Mouse (Mus musculus): ENCODE results near the gene Pcca. TPM values are rescaled to one million over a fixed set of nuclear protein-coding genes. Genes with fewer than 3 reads are reported as not detected.

Pcca gene
- polyA plus RNA-seq, 1 experiment from 2014 or later, result 28.4 TPM

DNA sequence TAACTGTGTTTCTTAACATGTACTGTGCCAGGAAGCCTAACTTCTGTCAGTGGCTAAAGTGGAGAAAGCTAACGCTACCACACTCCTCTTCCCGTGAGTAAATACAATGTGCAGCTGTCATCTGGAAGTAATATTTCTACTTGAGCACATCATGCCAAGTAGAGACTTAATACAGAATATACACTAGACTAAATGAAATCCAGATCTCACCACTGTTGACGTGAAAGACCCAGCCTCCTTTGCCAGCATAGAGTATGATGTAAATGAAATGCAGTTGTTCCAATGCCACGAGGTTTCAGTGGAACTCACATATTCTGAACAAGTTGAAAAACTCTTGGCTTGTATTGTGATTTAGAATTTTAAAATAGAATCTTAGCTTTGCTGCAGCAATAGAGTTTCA lies 73.3 kb downstream of the Pcca start:
- no peak for ATAC-seq (ENCODE audit: insufficient number of reproducible peaks, low FRiP score)
- H3K4me2 ChIP-seq, result no peak overlapping the region
- WGBS, result 86% methylated on average over 4 of the region's 4 CpGs

DNA sequence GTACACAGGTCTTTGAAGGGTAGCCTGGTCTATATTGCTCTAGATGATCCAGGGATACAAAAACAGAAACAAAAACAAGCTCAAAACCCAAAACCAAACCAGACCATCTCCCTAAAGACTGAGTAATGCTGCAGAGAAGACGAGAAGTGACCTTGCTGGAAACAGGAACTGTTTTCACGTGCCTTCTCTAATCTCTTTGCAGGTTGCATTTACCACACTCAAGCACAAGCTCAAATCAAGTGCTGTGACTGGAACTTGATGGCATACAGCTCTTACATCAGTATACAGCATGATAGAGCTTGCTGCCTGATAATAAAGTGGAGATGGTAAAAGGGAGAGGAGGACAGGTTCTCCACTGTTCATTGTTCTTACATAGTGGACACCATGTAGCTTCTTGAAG lies 74.2 kb downstream of the Pcca start:
- H3K4me1 ChIP-seq (replicated peaks), result 0 out of 2 replicates have a peak, but pooled peaks cover 8% of the 10 kb centered on the region
- no peak overlapping the region for H3K4me3 ChIP-seq
- H3K36me3 ChIP-seq, result no peaks in the 10 kb centered on the region
- no peak for ATAC-seq (ENCODE audit: insufficient number of reproducible peaks, low FRiP score)
- no peaks in the 10 kb centered on the region for H3K9me3 ChIP-seq (replicated peaks)
- H3K4me2 ChIP-seq, result no peak overlapping the region
- no peak overlapping the region for H3K9ac ChIP-seq
- no peak overlapping the region for H3K27ac ChIP-seq (ENCODE audit: poor library complexity, severe bottlenecking)
- 59% methylated on average over 2 of the region's 2 CpGs for WGBS
- no peaks in the 10 kb centered on the region for H3K27me3 ChIP-seq (replicated peaks)

More for the DNA sequence above, 73.3 kb downstream of the Pcca start:
- Histone ChIP-seq H3K9ac (no peak overlapping the region), H3K4me1 (replicated peaks) (0 out of 2 replicates have a peak, but pooled peaks cover 8% of the 10 kb centered on the region), H3K9me3 (replicated peaks) (no peaks in the 10 kb centered on the region), H3K27ac (ENCODE audit: poor library complexity, severe bottlenecking) (no peak overlapping the region), H3K4me3 (no peak overlapping the region), H3K36me3 (no peaks in the 10 kb centered on the region), H3K27me3 (replicated peaks) (no peaks in the 10 kb centered on the region)

DNA sequence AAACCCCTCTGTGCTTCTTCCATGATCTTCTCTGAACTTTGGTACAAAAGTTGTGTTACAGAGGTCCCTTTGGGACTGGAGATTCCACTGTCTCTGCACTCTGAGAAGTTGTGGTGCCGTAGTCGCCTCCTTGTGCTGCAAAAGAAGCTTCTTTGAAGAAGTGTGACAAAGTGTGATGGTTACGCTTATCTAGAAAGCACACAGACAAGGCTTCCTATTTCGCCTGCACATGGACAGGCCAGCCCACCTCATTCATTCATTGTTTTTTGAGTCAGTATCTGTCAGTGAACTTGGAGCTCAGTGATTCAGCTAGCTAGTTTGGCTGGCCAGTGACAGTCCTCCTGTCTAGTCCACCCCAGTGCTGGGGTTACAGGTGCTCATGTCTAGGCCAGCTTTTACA lies 76.9 kb downstream of the Pcca start:
- 70% methylated on average over 4 of the region's 4 CpGs for WGBS
- Histone ChIP-seq H3K27ac (ENCODE audit: poor library complexity, severe bottlenecking) (no peak overlapping the region), H3K9ac (no peak overlapping the region), H3K4me3 (no peak overlapping the region), H3K36me3 (no peaks in the 10 kb centered on the region), H3K9me3 (replicated peaks) (no peaks in the 10 kb centered on the region), H3K27me3 (replicated peaks) (no peaks in the 10 kb centered on the region), H3K4me2 (no peak overlapping the region), H3K4me1 (replicated peaks) (0 out of 2 replicates have a peak, but pooled peaks cover 5% of the 10 kb centered on the region)
- ATAC-seq (ENCODE audit: insufficient number of reproducible peaks, low FRiP score), result no peak

DNA sequence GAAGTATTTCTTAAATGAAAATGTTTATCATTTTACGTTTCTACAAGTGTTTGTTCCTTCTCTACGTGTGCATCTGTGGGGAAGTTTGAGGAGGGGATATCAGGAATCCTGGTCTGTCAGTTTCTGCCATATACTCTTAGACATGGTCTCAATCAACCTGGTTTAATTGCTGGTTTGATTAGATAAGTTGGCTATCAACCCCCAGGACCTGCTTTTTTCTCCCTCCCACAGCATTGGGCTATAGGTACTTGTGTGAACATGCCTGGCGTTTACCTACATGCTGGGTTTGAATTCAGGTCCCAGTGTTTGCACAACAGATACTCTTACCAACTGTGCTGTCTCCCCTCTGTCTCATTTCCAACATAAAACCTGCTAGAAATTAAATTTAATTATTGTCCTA lies 78.2 kb downstream of the Pcca start:
- no peak overlapping the region for H3K27ac ChIP-seq (ENCODE audit: poor library complexity, severe bottlenecking)
- no peak overlapping the region for H3K4me3 ChIP-seq
- H3K9me3 ChIP-seq (replicated peaks), result no peaks in the 10 kb centered on the region
- H3K9ac ChIP-seq, result no peak overlapping the region
- 80% methylated on average over 3 of the region's 3 CpGs for WGBS
- H3K27me3 ChIP-seq (replicated peaks), result no peaks in the 10 kb centered on the region
- no peaks in the 10 kb centered on the region for H3K36me3 ChIP-seq
- 0 out of 2 replicates have a peak, but pooled peaks cover 5% of the 10 kb centered on the region for H3K4me1 ChIP-seq (replicated peaks)
- ATAC-seq (ENCODE audit: insufficient number of reproducible peaks, low FRiP score), result no peak
- no peak overlapping the region for H3K4me2 ChIP-seq

DNA sequence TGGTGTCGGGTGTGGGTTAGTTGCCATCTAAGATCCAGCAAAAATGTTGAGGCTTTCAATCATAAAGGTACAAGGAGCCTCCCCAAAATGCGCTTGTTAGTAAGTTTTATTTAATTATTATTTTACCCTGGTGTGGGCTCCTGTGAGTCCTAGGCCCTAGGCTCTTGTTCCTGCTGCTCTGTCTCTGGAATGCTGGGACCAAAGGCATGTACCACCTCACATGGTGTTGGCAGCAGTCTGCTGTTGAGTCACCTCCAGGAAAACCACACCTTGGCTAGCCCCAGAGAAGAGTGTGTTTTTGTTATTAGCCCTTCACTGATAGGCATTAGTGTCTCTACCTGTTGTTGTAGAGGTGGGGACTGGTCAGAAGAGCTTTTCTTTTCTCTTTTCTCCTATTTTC lies 83.5 kb downstream of the Pcca start:
- no peak for ATAC-seq (ENCODE audit: insufficient number of reproducible peaks, low FRiP score)
- H3K4me3 ChIP-seq, result no peak overlapping the region
- H3K27ac ChIP-seq (ENCODE audit: poor library complexity, severe bottlenecking), result no peak overlapping the region
- H3K4me2 ChIP-seq, result no peak overlapping the region
- no peaks in the 10 kb centered on the region for H3K36me3 ChIP-seq
- no peaks in the 10 kb centered on the region for H3K27me3 ChIP-seq (replicated peaks)
- H3K9me3 ChIP-seq (replicated peaks), result no peaks in the 10 kb centered on the region
- 86% methylated on average over 2 of the region's 2 CpGs for WGBS
- no peak overlapping the region for H3K9ac ChIP-seq
- H3K4me1 ChIP-seq (replicated peaks), result no peaks in the 10 kb centered on the region

DNA sequence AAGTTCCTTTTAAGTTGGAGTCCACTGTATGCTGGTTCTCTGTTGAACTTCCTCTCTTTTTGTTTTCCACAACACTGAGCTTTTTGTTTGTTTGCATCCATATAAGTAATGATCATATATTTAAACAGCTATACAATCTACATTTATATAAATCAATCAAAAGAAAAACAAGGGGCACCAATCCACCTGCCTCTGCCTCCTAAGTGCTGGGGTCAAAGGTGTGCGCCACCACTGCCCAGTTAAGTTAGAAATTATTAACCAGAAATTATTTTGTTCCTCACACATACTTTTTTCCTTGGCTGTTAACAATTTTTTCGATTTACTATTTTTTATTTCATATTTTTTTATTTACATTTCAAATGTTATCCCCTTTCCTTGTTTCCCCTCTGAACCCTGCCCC lies 99.3 kb downstream of the Pcca start:
- Histone ChIP-seq H3K36me3 (no peaks in the 10 kb centered on the region), H3K27ac (ENCODE audit: poor library complexity, severe bottlenecking) (no peak overlapping the region), H3K9me3 (replicated peaks) (no peaks in the 10 kb centered on the region), H3K4me3 (no peak overlapping the region), H3K27me3 (replicated peaks) (no peaks in the 10 kb centered on the region), H3K4me1 (replicated peaks) (no peaks in the 10 kb centered on the region), H3K9ac (no peak overlapping the region), H3K4me2 (no peak overlapping the region)
- WGBS, result 82% methylated on average over 2 of the region's 2 CpGs
- ATAC-seq (ENCODE audit: insufficient number of reproducible peaks, low FRiP score), result no peak

DNA sequence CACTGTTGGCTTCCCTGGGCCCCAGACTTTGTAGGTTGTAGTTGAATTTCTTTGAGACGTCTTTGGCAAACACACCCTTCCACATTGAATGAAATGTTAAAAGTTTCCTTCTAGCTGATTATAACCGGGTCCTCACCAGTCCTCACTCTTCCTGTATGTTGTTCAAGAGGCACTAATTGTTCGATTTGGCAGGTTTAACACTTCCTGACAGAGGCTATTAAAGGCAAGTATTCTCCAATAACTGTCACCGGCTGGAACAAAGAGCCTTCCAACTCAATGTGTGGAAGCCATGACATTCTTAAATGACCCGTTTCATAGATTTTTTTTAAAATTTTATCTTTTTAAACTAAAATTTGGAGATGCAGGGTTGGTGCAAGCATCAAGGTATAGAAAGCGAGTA lies 102.5 kb downstream of the Pcca start:
- ATAC-seq (ENCODE audit: insufficient number of reproducible peaks, low FRiP score), result no peak
- no peak overlapping the region for H3K27ac ChIP-seq (ENCODE audit: poor library complexity, severe bottlenecking)
- no peak overlapping the region for H3K4me2 ChIP-seq
- 51% methylated on average over 6 of the region's 6 CpGs for WGBS
- H3K36me3 ChIP-seq, result no peaks in the 10 kb centered on the region
- no peaks in the 10 kb centered on the region for H3K4me1 ChIP-seq (replicated peaks)
- H3K4me3 ChIP-seq, result no peak overlapping the region
- H3K27me3 ChIP-seq (replicated peaks), result no peaks in the 10 kb centered on the region
- H3K9ac ChIP-seq, result no peak overlapping the region
- H3K9me3 ChIP-seq (replicated peaks), result no peaks in the 10 kb centered on the region

DNA sequence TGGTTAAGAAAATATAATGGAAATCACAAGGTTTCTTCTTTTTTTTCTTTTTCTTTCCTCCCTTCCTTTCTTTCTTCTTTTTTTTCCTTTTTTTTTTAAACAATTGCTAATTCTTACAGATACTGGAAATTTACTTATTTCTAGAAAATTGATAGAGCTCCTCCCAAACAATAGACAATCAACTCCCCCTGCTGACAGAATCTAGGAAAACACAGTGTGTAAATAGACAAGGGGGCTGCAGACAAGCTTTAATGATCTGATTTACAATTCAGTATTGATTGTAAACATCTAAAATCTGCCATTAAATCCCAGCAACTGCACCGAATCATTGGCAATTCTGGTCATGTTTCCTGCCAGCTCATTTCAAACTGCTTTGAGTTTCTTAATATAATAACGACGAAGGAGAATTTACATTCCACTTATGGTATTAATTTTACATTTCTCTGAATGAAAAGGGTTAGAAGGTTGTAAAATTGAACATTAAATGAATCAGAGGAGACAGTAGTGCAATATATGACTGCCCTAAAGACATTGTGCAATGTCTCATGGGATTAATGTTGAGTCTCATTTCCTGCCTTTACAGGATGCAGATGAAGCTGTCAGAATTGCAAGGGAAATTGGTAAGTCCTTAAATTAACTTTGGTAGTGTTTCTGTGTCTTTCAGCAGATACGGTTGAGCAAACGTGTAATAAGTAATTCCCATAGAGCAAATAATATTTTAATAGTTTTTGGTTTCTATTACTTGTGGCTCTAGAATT lies 103.9 kb downstream of the Pcca start:
- Histone ChIP-seq H3K4me3 (no peak overlapping the region), H3K27me3 (replicated peaks) (no peaks in the 10 kb centered on the region), H3K27ac (ENCODE audit: poor library complexity, severe bottlenecking) (no peak overlapping the region), H3K9me3 (replicated peaks) (no peaks in the 10 kb centered on the region), H3K9ac (no peak overlapping the region), H3K4me1 (replicated peaks) (no peaks in the 10 kb centered on the region), H3K4me2 (no peak overlapping the region), H3K36me3 (no peaks in the 10 kb centered on the region)
- no peak for ATAC-seq (ENCODE audit: insufficient number of reproducible peaks, low FRiP score)
- 79% methylated on average over 5 of the region's 5 CpGs for whole genome bisulfite sequencing

DNA sequence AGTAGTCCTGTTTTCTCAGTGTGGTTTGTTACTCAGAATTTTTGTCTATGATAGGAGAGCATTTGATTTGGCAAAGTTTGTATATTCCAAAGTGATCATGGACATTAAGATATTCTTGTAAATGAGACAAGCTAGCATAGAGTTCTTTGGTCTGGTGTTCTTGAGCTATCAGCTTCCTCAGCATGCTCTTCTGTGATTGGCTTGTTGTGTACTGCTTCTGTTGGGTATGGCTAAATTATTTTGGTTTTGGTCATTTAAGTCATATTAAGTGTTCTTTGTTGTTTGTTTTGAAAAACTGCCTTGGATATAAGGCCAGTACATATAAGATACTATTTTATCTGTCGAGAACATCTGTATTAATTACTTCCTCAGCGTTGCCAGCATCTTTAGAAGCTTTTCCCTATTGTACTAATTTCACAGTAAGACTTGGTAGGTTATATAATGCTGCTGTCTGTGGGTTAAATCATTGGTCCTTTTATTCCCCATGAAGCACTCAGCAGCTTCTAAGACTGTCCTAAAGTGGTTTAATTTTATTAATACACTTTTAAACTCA lies 105.1 kb downstream of the Pcca start:
- Histone ChIP-seq H3K9me3 (replicated peaks) (no peaks in the 10 kb centered on the region), H3K27ac (ENCODE audit: poor library complexity, severe bottlenecking) (no peak overlapping the region), H3K4me1 (replicated peaks) (no peaks in the 10 kb centered on the region), H3K27me3 (replicated peaks) (no peaks in the 10 kb centered on the region), H3K4me3 (no peak overlapping the region), H3K4me2 (no peak overlapping the region), H3K9ac (no peak overlapping the region), H3K36me3 (no peaks in the 10 kb centered on the region)
- no peak for ATAC-seq (ENCODE audit: insufficient number of reproducible peaks, low FRiP score)
- WGBS, result 88% methylated on average over 2 of the region's 2 CpGs

DNA sequence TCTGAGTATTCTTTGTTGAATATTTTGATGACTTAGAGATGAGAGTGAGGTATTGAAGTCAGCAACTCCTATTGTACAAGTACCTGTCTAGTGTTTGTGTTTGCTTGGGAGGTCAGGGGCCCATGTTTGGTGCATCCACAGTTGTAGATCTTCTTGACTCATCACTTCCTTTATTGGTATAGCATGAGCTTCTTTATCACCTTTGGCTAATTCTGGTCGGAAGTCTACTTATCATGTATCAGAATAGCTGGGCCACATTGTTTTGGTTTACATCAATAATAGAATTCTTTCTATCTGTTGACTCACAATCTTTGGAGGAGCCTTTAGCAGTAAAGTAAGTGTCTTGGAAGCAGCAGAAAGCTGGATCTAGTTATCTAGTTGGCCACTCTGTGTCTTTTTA lies 108.3 kb downstream of the Pcca start:
- no peaks in the 10 kb centered on the region for H3K36me3 ChIP-seq
- H3K9me3 ChIP-seq (replicated peaks), result no peaks in the 10 kb centered on the region
- H3K27ac ChIP-seq (ENCODE audit: poor library complexity, severe bottlenecking), result no peak overlapping the region
- no peak overlapping the region for H3K9ac ChIP-seq
- no peak for ATAC-seq (ENCODE audit: insufficient number of reproducible peaks, low FRiP score)
- H3K27me3 ChIP-seq (replicated peaks), result no peaks in the 10 kb centered on the region
- no peaks in the 10 kb centered on the region for H3K4me1 ChIP-seq (replicated peaks)
- 60% methylated on average over 1 of the region's 1 CpGs for WGBS
- no peak overlapping the region for H3K4me3 ChIP-seq
- H3K4me2 ChIP-seq, result no peak overlapping the region

DNA sequence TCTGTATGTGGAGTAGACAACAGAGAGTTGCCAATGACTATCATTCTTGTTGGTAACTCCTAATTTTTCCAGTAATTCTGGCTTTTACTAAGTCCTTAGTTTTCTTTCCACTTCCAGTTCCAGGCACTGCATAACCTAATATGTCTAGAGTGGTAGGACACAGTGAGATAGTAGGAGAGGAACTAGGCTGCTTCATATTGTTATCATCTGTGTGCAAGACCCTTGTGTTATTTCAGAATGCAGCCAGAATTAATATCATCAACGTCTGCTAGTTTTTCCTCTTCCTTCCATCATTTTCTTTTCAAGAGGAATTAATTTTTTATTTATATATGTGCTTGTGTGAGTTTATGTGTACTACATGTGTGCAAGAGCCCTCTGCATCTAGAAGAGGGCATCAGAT lies 114.1 kb downstream of the Pcca start:
- no peak overlapping the region for H3K4me2 ChIP-seq
- ATAC-seq (ENCODE audit: insufficient number of reproducible peaks, low FRiP score), result no peak
- WGBS, result 82% methylated on average over 1 of the region's 1 CpGs
- no peak overlapping the region for H3K27ac ChIP-seq (ENCODE audit: poor library complexity, severe bottlenecking)
- H3K9me3 ChIP-seq (replicated peaks), result no peaks in the 10 kb centered on the region
- no peaks in the 10 kb centered on the region; the same call in 1 of the 2 replicates for H3K4me1 ChIP-seq (replicated peaks)
- H3K27me3 ChIP-seq (replicated peaks), result no peaks in the 10 kb centered on the region
- no peaks in the 10 kb centered on the region for H3K36me3 ChIP-seq
- no peak overlapping the region for H3K4me3 ChIP-seq
- H3K9ac ChIP-seq, result no peak overlapping the region

All from heart, embryonic 12.5 days (tissue).